Comparison of ENCODE assay signal across 17 mouse cellular contexts in genomic region chr16:94850393-94850792, GRCm38 (mm10).
A peak's percentile ranks its signal among the peaks of the same experiment; 100 is the strongest.
DNase-seq lines count a peak whose midpoint lies in the region; ATAC-seq and TF ChIP-seq lines count a peak whose summit lies in the region.
"Had no signal": no experiment of that assay in that cellular context is flagged by ENCODE, and none has a peak within 500 bp of the region (broad histone marks: within the 10 kb centered on the region; RNA-seq: fewer than 3 reads in every experiment).

No protein-coding gene starts in this region.

- no peaks in the 10 kb centered on the region for H3K9me3 ChIP-seq in forebrain, embryonic 14.5 days (replicated peaks; ENCODE audit: control insufficient read depth, low read length)
- no peaks in the 10 kb centered on the region for H3K9me3 ChIP-seq in forebrain, embryonic 11.5 days (ENCODE audit: control insufficient read depth, low read length)
- no peaks in the 10 kb centered on the region for H3K9me3 ChIP-seq in hindbrain, embryonic 15.5 days

- H3K4me1 ChIP-seq in forebrain, embryonic 14.5 days (ENCODE audit: control insufficient read depth, insufficient read depth, low read length): no peaks in the 10 kb centered on the region
- no peaks in the 10 kb centered on the region for H3K4me1 ChIP-seq in forebrain, embryonic 11.5 days (replicated peaks; ENCODE audit: control insufficient read depth, insufficient read depth, low read length)
- H3K4me1 ChIP-seq in hindbrain, embryonic 15.5 days (replicated peaks): 0 out of 2 replicates have a peak, but pooled peaks cover 8% of the 10 kb centered on the region
- no peaks in the 10 kb centered on the region for H3K4me1 ChIP-seq in heart, adult 2 months (ENCODE audit: control insufficient read depth, insufficient read depth, low read length)

- H3K4me2 ChIP-seq in forebrain, embryonic 14.5 days (ENCODE audit: low read length): no peak overlapping the region
- no peak overlapping the region for H3K4me2 ChIP-seq in forebrain, embryonic 11.5 days (ENCODE audit: low read depth, low read length, severe bottlenecking)
- 0 out of 2 replicates have a peak overlapping the region, but pooled peaks have one; percentile 3 for H3K4me2 ChIP-seq in hindbrain, embryonic 15.5 days
- H3K4me2 ChIP-seq: heart, embryonic 12.5 days had no signal

- TF ChIP-seq CTCF in heart, adult 2 months (IDR thresholded peaks at IDR 0.05): no peak

- H3K9ac ChIP-seq in forebrain, embryonic 14.5 days (ENCODE audit: low read length): no peak overlapping the region
- H3K9ac ChIP-seq in forebrain, embryonic 11.5 days (ENCODE audit: low read length): no peak overlapping the region
- no peak overlapping the region for H3K9ac ChIP-seq in hindbrain, embryonic 15.5 days
- H3K9ac ChIP-seq in heart, adult 2 months (ENCODE audit: low read depth, low read length): no peak overlapping the region
- H3K9ac ChIP-seq: heart, embryonic 12.5 days had no signal

- H3K4me3 ChIP-seq in forebrain, embryonic 14.5 days (ENCODE audit: low read depth, low read length): no peak overlapping the region
- no peak overlapping the region for H3K4me3 ChIP-seq in forebrain, embryonic 11.5 days (ENCODE audit: low read depth, low read length)
- no peak overlapping the region for H3K4me3 ChIP-seq in hindbrain, embryonic 15.5 days
- H3K4me3 ChIP-seq in heart, adult 2 months: no peak overlapping the region
- H3K4me3 ChIP-seq: heart, embryonic 12.5 days had no signal

- DNase-seq in forebrain, embryonic 14.5 days (ENCODE audit: low spot score): peak; percentile 8
- DNase-seq in forebrain, embryonic 11.5 days (ENCODE audit: low spot score): no peak
- DNase-seq in left cerebral cortex, adult 18-20 months (ENCODE audit: low spot score in 2 of 2): peak; percentile 52 to 68
- no peak for DNase-seq in left cerebral cortex, postnatal 10 days (ENCODE audit: extremely low spot score in 1 of 2, low spot score in 2 of 2)
- peak; percentile 29 for DNase-seq in retina, embryonic 14.5 days (ENCODE audit: low spot score)
- DNase-seq in adrenal gland, postnatal 36 days: no peak
- DNase-seq in heart, adult 2 months: no peak
- DNase-seq: cerebellum, adult 2 months; gastrocnemius, postnatal 14 days; kidney, adult 8-10 months; liver; lung, adult 2 months; spleen, adult 18-20 months; thymus, postnatal 36 days had no signal

- TF ChIP-seq EP300 in heart, adult 2 months (IDR thresholded peaks at IDR 0.05; ENCODE audit: insufficient read depth, low read depth, low read length): no peak

- WGBS in forebrain, embryonic 14.5 days: 51% methylated on average over 14 of the region's 14 CpGs
- WGBS in forebrain, embryonic 11.5 days: 60% methylated on average over 14 of the region's 14 CpGs
- WGBS in hindbrain, embryonic 15.5 days: 33% methylated on average over 14 of the region's 14 CpGs
- WGBS in heart, adult 2 months: 43% methylated on average over 14 of the region's 14 CpGs

- no peak for ATAC-seq in forebrain, embryonic 14.5 days
- ATAC-seq in forebrain, embryonic 11.5 days (replicated peaks; ENCODE audit: low FRiP score): no peak
- ATAC-seq in hindbrain, embryonic 15.5 days (ENCODE audit: low FRiP score, low read depth): peak; percentile 30; the same call in 1 of the 2 replicates
- ATAC-seq: Patski had no signal

- no peak for TF ChIP-seq POLR2A in heart, adult 2 months (IDR thresholded peaks at IDR 0.05; ENCODE audit: insufficient read depth, low read depth, low read length)

- H3K36me3 ChIP-seq in forebrain, embryonic 14.5 days (ENCODE audit: control insufficient read depth, insufficient read depth, low read length): no peaks in the 10 kb centered on the region
- H3K36me3 ChIP-seq in forebrain, embryonic 11.5 days (ENCODE audit: control insufficient read depth, insufficient read depth, low read length): no peaks in the 10 kb centered on the region
- H3K36me3 ChIP-seq in hindbrain, embryonic 15.5 days: no peaks in the 10 kb centered on the region
- no peaks in the 10 kb centered on the region for H3K36me3 ChIP-seq in heart, adult 2 months (ENCODE audit: control insufficient read depth, insufficient read depth, low read length)
- H3K36me3 ChIP-seq: heart, embryonic 12.5 days had no signal

- intact Hi-C loops in left cerebral cortex, postnatal 10 days (cut with DNase I): no loop called here
- intact Hi-C loops in heart, adult 2 months (cut with DNase I): no loop called here

- H3K27me3 ChIP-seq in forebrain, embryonic 14.5 days (replicated peaks; ENCODE audit: control insufficient read depth, insufficient read depth, low read length): no peaks in the 10 kb centered on the region
- no peaks in the 10 kb centered on the region for H3K27me3 ChIP-seq in forebrain, embryonic 11.5 days (ENCODE audit: control insufficient read depth, insufficient read depth, low read length)
- H3K27me3 ChIP-seq in hindbrain, embryonic 15.5 days: no peaks in the 10 kb centered on the region
- H3K27me3 ChIP-seq in heart, adult 2 months (ENCODE audit: control insufficient read depth, insufficient read depth, low read length): no peaks in the 10 kb centered on the region
- H3K27me3 ChIP-seq: heart, embryonic 12.5 days had no signal

- H3K79me2 ChIP-seq in heart, adult 2 months (replicated peaks; ENCODE audit: control insufficient read depth, insufficient read depth, low read length): no peaks in the 10 kb centered on the region

- H3K27ac ChIP-seq in forebrain, embryonic 14.5 days (ENCODE audit: low read depth, low read length): no peak overlapping the region
- H3K27ac ChIP-seq in forebrain, embryonic 11.5 days (ENCODE audit: low read depth, low read length): no peak overlapping the region
- no peak overlapping the region for H3K27ac ChIP-seq in hindbrain, embryonic 15.5 days (replicated peaks)
- H3K27ac ChIP-seq in heart, adult 2 months: no peak overlapping the region

Comparison
In these comparisons a context has a peak if more than half of its experiments do, and no peak if none do; other contexts are left out.
1. DNase-seq: peak in forebrain, embryonic 14.5 days (single experiment), left cerebral cortex, adult 18-20 months (2 of 2) and retina, embryonic 14.5 days (single experiment); none in forebrain, embryonic 11.5 days (single experiment), left cerebral cortex, postnatal 10 days (0 of 2), adrenal gland, postnatal 36 days (0 of 2) and heart, adult 2 months (0 of 2).